Mouse (Mus musculus) intestine, postnatal 0 days (tissue): ENCODE measurements around the gene Srebf2. TPM values are rescaled to one million over a fixed set of nuclear protein-coding genes. Genes with fewer than 3 reads are reported as not detected.

Experiments
- ATAC-seq: fragments of 200-750 bp; cut with Nextera tagmentation; 2 replicates; pipeline ENCODE4 v1.8.0; 2017; ENCODE audit warnings: mild to moderate bottlenecking, moderate TSS enrichment, moderate library complexity
- H3K27ac ChIP-seq: fragments of 300-500 bp; sonication (generic); 2 replicates; pipeline ENCODE4 v1.5.1; 2014; ENCODE audit warnings: mild to moderate bottlenecking, low read depth, low read length, moderate library complexity
- H3K27me3 ChIP-seq: fragments of 300-500 bp; sonication (generic); replicated peaks from 2 replicates; pipeline ENCODE4 v1.6.1; 2014; ENCODE audit warnings: low read length, mixed read lengths; ENCODE audit not compliant: control insufficient read depth, insufficient read depth
- H3K36me3 ChIP-seq: fragments of 300-500 bp; sonication (generic); 2 replicates; pipeline ENCODE4 v1.6.1; 2014; ENCODE audit warnings: mild to moderate bottlenecking, moderate library complexity; ENCODE audit not compliant: control insufficient read depth, insufficient read depth
- H3K4me1 ChIP-seq: fragments of 300-500 bp; sonication (generic); replicated peaks from 2 replicates; pipeline ENCODE4 v1.6.1; 2014; ENCODE audit warnings: antibody characterized with exemption, low read length, mixed read lengths; ENCODE audit not compliant: control insufficient read depth, insufficient read depth
- H3K4me2 ChIP-seq: fragments of 300-500 bp; sonication (generic); replicated peaks from 2 replicates; pipeline ENCODE4 v1.6.1; 2014; ENCODE audit warnings: low read depth, mild to moderate bottlenecking, moderate library complexity
- H3K4me3 ChIP-seq: fragments of 300-500 bp; sonication (generic); 2 replicates; pipeline ENCODE4 v1.5.1; 2014; ENCODE audit warnings: low read depth, low read length
- H3K9ac ChIP-seq: fragments of 300-500 bp; sonication (generic); 2 replicates; pipeline ENCODE4 v1.6.1; 2014; ENCODE audit warnings: mild to moderate bottlenecking, low read depth, low read length
- H3K9me3 ChIP-seq: fragments of 300-500 bp; sonication (generic); 2 replicates; pipeline ENCODE4 v1.6.1; 2016; ENCODE audit warnings: mixed run types; ENCODE audit not compliant: control insufficient read depth
- CTCF ChIP-seq: sonication (generic); IDR thresholded peaks from 2 replicates; pipeline ENCODE4 v1.5.1; 2016; ENCODE audit warnings: low read depth, mild to moderate bottlenecking, control low read depth, antibody characterized with exemption, moderate library complexity
- WGBS: fragments of 180-500 bp; shearing (Covaris S2); extraction: QIAGEN DNeasy Blood & Tissue Kit; methylation state at CpG from one replicate; pipeline ENCODE4 v1.1.7; 2014; 5-methylcytosine and 5-hydroxymethylcytosine counted together
- polyA plus RNA-seq: library from polyadenylated mRNA; unstranded; fragments of >200 nt; fragmentation: Nextera tagmentation; extraction: Ambion mirVana; gene quantifications from 2 replicates; pipeline ENCODE4 v1.2.1, GENCODE M21; 2015

Srebf2 gene
- polyA plus RNA-seq, 1 experiment from 2014 or later: 68.7 TPM

GRCm38 (mm10) chr15:82221104-82221860 is 74.3 kb downstream of the Srebf2 start:
- no peak overlapping the region for H3K27ac ChIP-seq
- peaks cover 43% of the 10 kb centered on the region for H3K27me3 ChIP-seq
- no peak overlapping the region for H3K4me3 ChIP-seq
- ATAC-seq: no peak
- no peak overlapping the region for H3K4me2 ChIP-seq
- H3K9me3 ChIP-seq: no peaks in the 10 kb centered on the region
- H3K9ac ChIP-seq: no peak overlapping the region
- H3K36me3 ChIP-seq: no peaks in the 10 kb centered on the region
- H3K4me1 ChIP-seq: no peaks in the 10 kb centered on the region
- TF ChIP-seq CTCF: no peak
- 76% methylated on average over 14 of the region's 14 CpGs for WGBS

GRCm38 (mm10) chr15:82223251-82223650 is 76.3 kb downstream of the Srebf2 start:
- no peak overlapping the region for H3K27ac ChIP-seq
- no peak overlapping the region for H3K4me2 ChIP-seq
- TF ChIP-seq CTCF: no peak
- no peaks in the 10 kb centered on the region for H3K4me1 ChIP-seq
- H3K9me3 ChIP-seq: no peaks in the 10 kb centered on the region
- peaks cover 33% of the 10 kb centered on the region; the same call in 1 of the 2 replicates for H3K27me3 ChIP-seq
- no peaks in the 10 kb centered on the region for H3K36me3 ChIP-seq
- H3K9ac ChIP-seq: no peak overlapping the region
- 41% methylated on average over 7 of the region's 7 CpGs for WGBS
- no peak for ATAC-seq
- no peak overlapping the region for H3K4me3 ChIP-seq

- peaks cover 29% of the 10 kb centered on the region; the same call in 1 of the 2 replicates for H3K27me3 ChIP-seq
- no peaks in the 10 kb centered on the region for H3K4me1 ChIP-seq
- WGBS: 2% methylated on average over 43 of the region's 44 CpGs
- no peak for ATAC-seq
- H3K9me3 ChIP-seq: no peaks in the 10 kb centered on the region
- peak within 1 kb of the TSS; percentile 29 for H3K4me3 ChIP-seq
- no peak for TF ChIP-seq CTCF
- H3K36me3 ChIP-seq: no peaks in the 10 kb centered on the region
- peak within 1 kb of the TSS; percentile 59 for H3K4me2 ChIP-seq
- no peak within 1 kb of the TSS for H3K27ac ChIP-seq
- H3K9ac ChIP-seq: no peak within 1 kb of the TSS
These were observed 76.9 kb downstream of the Srebf2 start, which contains the start of gene Tnfrsf13c for GRCm38 (mm10) chr15:82223657-82224601. Gene Tnfrsf13c, minus strand, starts transcription at chr15:82224369.

GRCm38 (mm10) chr15:82224602-82225215 is 77.7 kb downstream of the Srebf2 start:
- ATAC-seq: no peak
- H3K4me3 ChIP-seq: peak overlapping the region; percentile 29
- no peaks in the 10 kb centered on the region for H3K4me1 ChIP-seq
- 35% methylated on average over 7 of the region's 7 CpGs for WGBS
- H3K9ac ChIP-seq: no peak overlapping the region
- no peaks in the 10 kb centered on the region for H3K36me3 ChIP-seq
- TF ChIP-seq CTCF: no peak
- H3K9me3 ChIP-seq: no peaks in the 10 kb centered on the region
- peaks cover 29% of the 10 kb centered on the region; the same call in 1 of the 2 replicates for H3K27me3 ChIP-seq
- peak overlapping the region; percentile 59; the same call in 1 of the 2 replicates for H3K4me2 ChIP-seq
- no peak overlapping the region for H3K27ac ChIP-seq

GRCm38 (mm10) chr15:82225769-82226168 is 78.8 kb downstream of the Srebf2 start:
- Histone ChIP-seq H3K27ac (no peak overlapping the region), H3K9ac (no peak overlapping the region), H3K36me3 (no peaks in the 10 kb centered on the region), H3K4me1 (no peaks in the 10 kb centered on the region), H3K9me3 (no peaks in the 10 kb centered on the region), H3K27me3 (peaks cover 29% of the 10 kb centered on the region; the same call in 1 of the 2 replicates), H3K4me2 (no peak overlapping the region), H3K4me3 (no peak overlapping the region)
- no peak for ATAC-seq
- no peak for TF ChIP-seq CTCF
- WGBS: 91% methylated on average over 5 of the region's 5 CpGs
